Mouse (Mus musculus): ENCODE data around the gene Gm10322. TPM values are rescaled to one million over a fixed set of nuclear protein-coding genes. Genes with fewer than 3 reads are reported as not detected.

Gm10322 gene
- polyA plus RNA-seq, 1 experiment = not detected

DNA sequence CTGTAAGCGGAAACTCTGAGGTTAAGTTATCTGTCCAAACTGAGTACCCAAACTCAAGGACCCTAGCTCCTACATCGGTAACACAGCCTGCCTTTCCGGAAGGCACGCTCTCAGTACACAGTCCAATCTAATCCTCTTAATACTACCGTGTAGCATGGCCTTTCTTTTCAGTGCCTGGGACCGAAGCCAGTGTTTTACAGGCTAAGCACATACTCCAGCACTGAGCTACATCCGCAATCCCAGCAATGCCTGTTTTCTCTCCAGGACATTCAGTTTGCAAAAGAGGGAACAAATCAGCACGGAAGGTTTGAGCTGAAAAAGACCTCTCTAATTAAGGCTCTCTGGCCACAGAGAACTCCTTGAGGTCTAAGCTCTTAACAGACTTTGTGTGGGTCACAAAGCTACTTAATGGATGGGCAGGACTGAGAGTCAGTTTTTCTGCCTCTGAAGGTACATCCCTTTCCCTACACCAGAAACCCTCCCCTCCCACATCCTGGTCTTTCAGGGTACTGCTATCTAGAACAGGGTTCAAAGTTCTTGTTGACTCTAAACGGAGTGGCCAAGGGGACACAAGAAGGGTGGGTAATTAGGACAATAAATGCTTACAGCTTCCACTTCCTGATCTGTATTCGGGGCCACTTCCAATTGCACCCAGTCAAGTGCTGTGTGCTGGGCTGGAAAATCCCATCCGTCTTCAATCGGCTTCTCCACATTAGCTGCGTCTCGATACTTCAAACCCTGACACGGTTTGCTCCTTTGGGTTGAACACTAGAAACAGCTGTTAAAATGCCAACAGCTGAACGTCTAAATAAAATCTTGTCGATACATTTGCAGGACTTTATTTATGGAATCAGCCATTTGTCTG, 13.0 kb downstream of the Gm10322 start:
- 85% methylated on average over 17 of the region's 17 CpGs for WGBS
- TF ChIP-seq CTCF (IDR thresholded peaks at IDR 0.05; ENCODE audit: control insufficient read depth, insufficient read depth, low read length) = no peak
- no peak for TF ChIP-seq POLR2A (IDR thresholded peaks at IDR 0.05; ENCODE audit: borderline replicate concordance, control insufficient read depth, low read depth, low read length)

DNA sequence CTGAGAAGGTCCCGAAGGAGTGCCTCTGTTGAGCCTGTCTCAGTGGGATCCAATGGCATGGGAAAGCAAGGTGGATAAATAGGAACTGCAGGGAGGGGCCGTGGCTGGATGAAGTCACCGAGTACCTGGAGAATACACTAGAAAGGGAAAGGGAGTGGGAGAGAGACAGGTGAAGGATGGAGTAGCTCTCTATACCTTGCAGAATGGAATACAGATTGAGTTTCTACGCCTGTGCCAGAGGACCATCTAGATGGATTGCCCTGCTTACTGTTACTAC, 13.6 kb downstream of the Gm10322 start:
- Histone ChIP-seq H3K4me1 (ENCODE audit: control insufficient read depth, insufficient read depth, low read length) (no peaks in the 10 kb centered on the region), H3K4me3 (replicated peaks; ENCODE audit: control insufficient read depth, low read depth, low read length) (no peak overlapping the region), H3K27ac (ENCODE audit: control insufficient read depth, insufficient read depth, low read depth, low read length, poor library complexity) (no peak overlapping the region)
- TF ChIP-seq POLR2A (IDR thresholded peaks at IDR 0.05; ENCODE audit: borderline replicate concordance, control insufficient read depth, low read depth, low read length) (no peak), CTCF (IDR thresholded peaks at IDR 0.05; ENCODE audit: control insufficient read depth, insufficient read depth, low read length) (no peak)
- 76% methylated on average over 4 of the region's 4 CpGs for WGBS

More for the DNA sequence above, 13.0 kb downstream of the Gm10322 start:
- no peak overlapping the region for H3K27ac ChIP-seq (ENCODE audit: control insufficient read depth, insufficient read depth, low read depth, low read length, poor library complexity)
- H3K4me3 ChIP-seq (replicated peaks; ENCODE audit: control insufficient read depth, low read depth, low read length) = no peak overlapping the region
- no peaks in the 10 kb centered on the region for H3K4me1 ChIP-seq (ENCODE audit: control insufficient read depth, insufficient read depth, low read length)

GRCm38 (mm10) chr10:59636048-59636447, 20.2 kb downstream of the Gm10322 start:
- H3K27ac ChIP-seq (ENCODE audit: control insufficient read depth, insufficient read depth, low read depth, low read length, poor library complexity) = no peak overlapping the region
- H3K4me3 ChIP-seq (replicated peaks; ENCODE audit: control insufficient read depth, low read depth, low read length) = no peak overlapping the region
- WGBS = 78% methylated on average over 2 of the region's 2 CpGs
- TF ChIP-seq CTCF (IDR thresholded peaks at IDR 0.05; ENCODE audit: control insufficient read depth, insufficient read depth, low read length) (no peak), POLR2A (IDR thresholded peaks at IDR 0.05; ENCODE audit: borderline replicate concordance, control insufficient read depth, low read depth, low read length) (no peak)
- H3K4me1 ChIP-seq (ENCODE audit: control insufficient read depth, insufficient read depth, low read length) = no peaks in the 10 kb centered on the region

DNA sequence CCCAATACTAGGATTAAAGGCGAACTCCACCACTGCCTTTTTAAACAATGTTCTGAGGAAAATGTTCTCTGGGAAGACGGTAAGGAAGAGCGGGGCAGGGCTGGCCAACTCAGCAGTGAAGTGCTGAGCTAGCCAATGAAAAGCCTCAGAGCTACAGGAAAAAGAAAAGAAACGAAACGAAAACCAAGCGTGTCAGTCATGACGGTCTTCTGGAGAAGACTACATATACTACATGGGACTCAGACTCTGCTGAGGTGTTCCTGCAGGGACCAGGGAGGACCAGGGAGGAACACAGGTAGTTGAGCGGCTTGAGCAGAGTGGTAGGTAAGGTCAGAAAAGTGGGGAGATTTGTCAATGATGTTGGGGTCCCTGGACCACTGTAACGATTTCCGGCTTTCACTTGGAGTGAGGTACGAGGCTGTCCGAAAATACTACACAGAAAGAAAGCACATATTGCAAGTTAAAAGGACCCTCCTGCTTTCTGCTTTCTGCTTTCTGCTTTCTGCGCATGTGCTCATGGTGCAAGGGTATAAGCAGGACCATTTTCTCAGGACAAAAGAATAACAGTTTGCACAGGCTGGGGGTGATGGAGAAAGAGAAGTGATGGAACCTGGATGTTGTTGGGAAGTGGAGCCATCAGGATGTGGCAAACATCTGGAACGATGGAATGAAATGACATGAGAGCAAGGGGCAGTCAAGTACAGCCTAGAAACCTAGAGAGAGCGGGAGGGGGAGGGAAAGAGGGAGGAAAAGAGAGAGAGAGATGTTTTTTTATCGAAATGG, 21.1 kb downstream of the Gm10322 start:
- WGBS = 59% methylated on average over 16 of the region's 16 CpGs
- H3K27ac ChIP-seq (ENCODE audit: control insufficient read depth, insufficient read depth, low read depth, low read length, poor library complexity) = no peak overlapping the region
- H3K4me3 ChIP-seq (replicated peaks; ENCODE audit: control insufficient read depth, low read depth, low read length) = peak overlapping the region; percentile 87
- no peaks in the 10 kb centered on the region for H3K4me1 ChIP-seq (ENCODE audit: control insufficient read depth, insufficient read depth, low read length)
- no peak for TF ChIP-seq CTCF (IDR thresholded peaks at IDR 0.05; ENCODE audit: control insufficient read depth, insufficient read depth, low read length)
- TF ChIP-seq POLR2A (IDR thresholded peaks at IDR 0.05; ENCODE audit: borderline replicate concordance, control insufficient read depth, low read depth, low read length) = no peak

DNA sequence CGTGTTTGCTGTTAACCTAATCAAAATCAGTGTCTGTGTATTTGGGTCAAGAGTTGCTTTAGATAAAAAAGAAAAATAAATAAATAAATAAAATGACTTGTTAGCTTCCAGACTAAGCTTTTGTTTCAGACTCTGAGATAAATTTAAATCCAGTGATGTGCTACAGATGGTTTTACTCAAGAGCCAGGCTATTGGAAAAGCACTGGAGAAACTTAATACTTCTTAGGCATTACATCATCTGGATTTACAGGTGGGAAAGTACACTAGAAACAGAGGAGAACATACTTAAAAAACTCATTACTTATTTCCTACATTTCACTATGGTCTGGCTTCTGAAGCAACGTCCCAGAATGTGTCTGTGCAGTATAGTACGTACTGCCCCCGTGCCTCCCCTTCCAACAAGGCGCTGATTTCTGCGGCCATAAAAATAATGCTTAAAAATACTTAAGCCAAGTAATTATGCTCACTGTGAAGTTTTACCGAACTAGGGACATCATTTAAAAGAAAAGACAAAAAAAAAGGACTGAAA, 21.8 kb downstream of the Gm10322 start:
- Histone ChIP-seq H3K4me1 (ENCODE audit: control insufficient read depth, insufficient read depth, low read length) (no peaks in the 10 kb centered on the region), H3K4me3 (replicated peaks; ENCODE audit: control insufficient read depth, low read depth, low read length) (no peak overlapping the region), H3K27ac (ENCODE audit: control insufficient read depth, insufficient read depth, low read depth, low read length, poor library complexity) (no peak overlapping the region)
- WGBS = 79% methylated on average over 7 of the region's 7 CpGs
- TF ChIP-seq POLR2A (IDR thresholded peaks at IDR 0.05; ENCODE audit: borderline replicate concordance, control insufficient read depth, low read depth, low read length) = no peak
- TF ChIP-seq CTCF (IDR thresholded peaks at IDR 0.05; ENCODE audit: control insufficient read depth, insufficient read depth, low read length) = no peak

DNA sequence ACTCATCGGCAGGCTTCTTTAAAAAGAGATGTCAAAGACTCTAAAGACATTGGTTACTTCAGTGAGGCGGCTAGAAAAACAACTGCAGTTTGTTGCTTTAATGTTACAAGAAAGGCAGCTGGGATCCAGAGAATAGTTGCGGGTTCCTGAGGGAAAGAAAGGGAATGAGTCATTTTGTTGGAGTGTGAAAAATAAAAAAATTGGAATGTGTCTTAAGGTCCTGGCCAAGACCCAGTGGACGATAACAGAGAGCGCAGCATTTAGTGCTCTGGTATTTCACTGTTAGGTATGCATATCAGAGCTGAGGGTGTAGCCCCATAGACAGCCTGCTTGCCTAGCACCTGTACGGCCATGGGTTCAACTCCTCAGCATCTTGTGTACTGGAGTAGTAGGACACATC, 22.7 kb downstream of the Gm10322 start:
- no peak for TF ChIP-seq CTCF (IDR thresholded peaks at IDR 0.05; ENCODE audit: control insufficient read depth, insufficient read depth, low read length)
- no peak for TF ChIP-seq POLR2A (IDR thresholded peaks at IDR 0.05; ENCODE audit: borderline replicate concordance, control insufficient read depth, low read depth, low read length)
- WGBS = 88% methylated on average over 6 of the region's 6 CpGs

GRCm38 (mm10) chr10:59642659-59643377, 27.0 kb downstream of the Gm10322 start:
- Histone ChIP-seq H3K27ac (ENCODE audit: control insufficient read depth, insufficient read depth, low read depth, low read length, poor library complexity) (no peak overlapping the region), H3K4me3 (replicated peaks; ENCODE audit: control insufficient read depth, low read depth, low read length) (no peak overlapping the region), H3K4me1 (ENCODE audit: control insufficient read depth, insufficient read depth, low read length) (no peaks in the 10 kb centered on the region)
- TF ChIP-seq CTCF (IDR thresholded peaks at IDR 0.05; ENCODE audit: control insufficient read depth, insufficient read depth, low read length) (no peak), POLR2A (IDR thresholded peaks at IDR 0.05; ENCODE audit: borderline replicate concordance, control insufficient read depth, low read depth, low read length) (no peak)
- WGBS = 40% methylated on average over 8 of the region's 8 CpGs

More for the DNA sequence above, 22.7 kb downstream of the Gm10322 start:
- H3K27ac ChIP-seq (ENCODE audit: control insufficient read depth, insufficient read depth, low read depth, low read length, poor library complexity) = no peak overlapping the region
- H3K4me3 ChIP-seq (replicated peaks; ENCODE audit: control insufficient read depth, low read depth, low read length) = no peak overlapping the region
- no peaks in the 10 kb centered on the region for H3K4me1 ChIP-seq (ENCODE audit: control insufficient read depth, insufficient read depth, low read length)

DNA sequence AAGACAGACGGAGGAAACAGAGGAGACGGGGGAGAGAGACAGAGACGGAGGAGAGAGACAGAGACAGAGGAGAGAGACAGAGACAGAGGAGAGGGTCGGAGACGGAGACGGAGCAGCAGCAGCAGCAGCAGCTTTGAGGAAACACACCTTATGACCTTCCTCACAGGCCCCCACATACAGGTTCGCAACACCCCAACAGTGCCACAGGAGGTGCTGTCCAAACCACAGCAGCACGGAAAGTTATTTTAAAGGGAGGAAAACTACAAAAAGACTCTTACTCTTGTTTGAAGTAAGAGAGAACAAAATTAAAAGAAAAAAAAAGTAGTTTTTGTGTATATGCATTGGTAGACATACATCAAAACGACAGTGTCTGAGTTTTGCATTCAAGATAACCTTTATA, 27.8 kb downstream of the Gm10322 start:
- no peaks in the 10 kb centered on the region for H3K4me1 ChIP-seq (ENCODE audit: control insufficient read depth, insufficient read depth, low read length)
- TF ChIP-seq CTCF (IDR thresholded peaks at IDR 0.05; ENCODE audit: control insufficient read depth, insufficient read depth, low read length) (no peak), POLR2A (IDR thresholded peaks at IDR 0.05; ENCODE audit: borderline replicate concordance, control insufficient read depth, low read depth, low read length) (no peak)
- H3K27ac ChIP-seq (ENCODE audit: control insufficient read depth, insufficient read depth, low read depth, low read length, poor library complexity) = no peak overlapping the region
- no peak overlapping the region for H3K4me3 ChIP-seq (replicated peaks; ENCODE audit: control insufficient read depth, low read depth, low read length)
- 66% methylated on average over 9 of the region's 9 CpGs for WGBS

All from bone marrow, adult 2 months (tissue).